In genomic region chr12:33341351-33341892, GRCm38 (mm10) we compare ENCODE assay signal across 10 mouse cellular contexts. TPM values are rescaled to one million over a fixed set of nuclear protein-coding genes. Genes with fewer than 3 reads are reported as not detected.
DNase-seq lines count a peak whose midpoint lies in the region; ATAC-seq and TF ChIP-seq lines count a peak whose summit lies in the region.
"Had no signal": no experiment of that assay in that cellular context is flagged by ENCODE, and none has a peak within 500 bp of the region (broad histone marks: within the 10 kb centered on the region; RNA-seq: fewer than 3 reads in every experiment).

No protein-coding gene starts in this region.

- 0 out of 2 replicates have a peak, but pooled peaks have one; percentile 35 for ATAC-seq in heart, postnatal 0 days (ENCODE audit: insufficient read depth, low read depth)
- no peak for ATAC-seq in monocyte, adult 5-6 weeks (replicated peaks; ENCODE audit: insufficient number of reproducible peaks, low FRiP score, low TSS enrichment, poor library complexity, severe bottlenecking)
- ATAC-seq in lung, postnatal 0 days: no peak

- no peak overlapping the region for H3K4me3 ChIP-seq in heart, postnatal 0 days (ENCODE audit: low read depth, low read length)
- no peak overlapping the region for H3K4me3 ChIP-seq in MEL (ENCODE audit: control insufficient read depth in 1 of 2, insufficient read depth in 1 of 2, low read depth in 2 of 2, low read length in 2 of 2)
- no peak overlapping the region for H3K4me3 ChIP-seq in lung, postnatal 0 days (ENCODE audit: low read depth, low read length)

- TF ChIP-seq CTCF in heart, postnatal 0 days (IDR thresholded peaks at IDR 0.05; ENCODE audit: low read depth): no peak
- TF ChIP-seq CTCF in MEL (IDR thresholded peaks at IDR 0.05 in 2 of 3, conservative IDR thresholded peaks at IDR 0.05 in 1 of 3; ENCODE audit: control insufficient read depth in 1 of 3, insufficient read depth in 1 of 3, low read depth in 2 of 3, low read length in 3 of 3, poor library complexity in 1 of 3, severe bottlenecking in 1 of 3): no peak
- no peak for TF ChIP-seq CTCF in lung, postnatal 0 days (IDR thresholded peaks at IDR 0.05)

- no peak overlapping the region for H3K4me2 ChIP-seq in heart, postnatal 0 days (ENCODE audit: low read depth, low read length)
- H3K4me2 ChIP-seq in lung, postnatal 0 days (replicated peaks; ENCODE audit: low read depth, low read length): no peak overlapping the region

- 18% methylated on average over 17 of the region's 17 CpGs for WGBS in heart, postnatal 0 days
- 47% methylated on average over 17 of the region's 17 CpGs for WGBS in lung, postnatal 0 days

- DNase-seq in heart, postnatal 0 days (ENCODE audit: low spot score): no peak
- DNase-seq in heart, adult 8-10 months (ENCODE audit: low spot score): no peak
- DNase-seq in MEL (ENCODE audit: low read depth, low spot score): peak; percentile 78
- DNase-seq in cerebellum, adult 9-11 months: peak; percentile 69
- DNase-seq in layer of hippocampus, adult 8-10 months (ENCODE audit: low spot score in 2 of 2): peak; percentile 49 to 56
- no peak for DNase-seq in kidney, adult 9 months
- DNase-seq in lung, postnatal 0 days (ENCODE audit: low spot score): no peak
- DNase-seq: thymus, postnatal 36 days had no signal

- no peaks in the 10 kb centered on the region for H3K9me3 ChIP-seq in heart, postnatal 0 days (replicated peaks; ENCODE audit: control insufficient read depth, low read length)
- H3K9me3 ChIP-seq in MEL (replicated peaks; ENCODE audit: insufficient read depth, low read length): no peaks in the 10 kb centered on the region
- no peaks in the 10 kb centered on the region for H3K9me3 ChIP-seq in lung, postnatal 0 days (ENCODE audit: low read length)

- TF ChIP-seq RAD21 in MEL (IDR thresholded peaks at IDR 0.05; ENCODE audit: low read depth, low read length): no peak

- no peak overlapping the region for H3K9ac ChIP-seq in heart, postnatal 0 days (replicated peaks; ENCODE audit: low read depth, low read length)
- no peak overlapping the region for H3K9ac ChIP-seq in MEL (ENCODE audit: control insufficient read depth, low read depth, low read length, poor library complexity, severe bottlenecking)
- no peak overlapping the region for H3K9ac ChIP-seq in lung, postnatal 0 days (replicated peaks; ENCODE audit: low read depth)

- TF ChIP-seq EP300 in heart, postnatal 0 days (IDR thresholded peaks at IDR 0.05; ENCODE audit: low read depth): no peak
- TF ChIP-seq EP300 in MEL (IDR thresholded peaks at IDR 0.05; ENCODE audit: low read depth in 1 of 2, low read length in 2 of 2): peak; percentile 68 to 78; a peak in 3 of 4 replicates
- TF ChIP-seq EP300 in lung, postnatal 0 days (IDR thresholded peaks at IDR 0.05): no peak

- no peak overlapping the region for H3K27ac ChIP-seq in heart, postnatal 0 days (ENCODE audit: low read depth)
- H3K27ac ChIP-seq in MEL (ENCODE audit: control insufficient read depth, low read depth, low read length): no peak overlapping the region
- H3K27ac ChIP-seq in lung, postnatal 0 days (ENCODE audit: low read length): no peak overlapping the region

- no peaks in the 10 kb centered on the region for H3K79me2 ChIP-seq in MEL (ENCODE audit: control insufficient read depth, insufficient read depth, low read length, poor library complexity)

- H3K4me1 ChIP-seq in heart, postnatal 0 days (ENCODE audit: control insufficient read depth, insufficient read depth): peaks cover 4% of the 10 kb centered on the region
- peaks cover 18 to 43% of the 10 kb centered on the region in 2 experiments for H3K4me1 ChIP-seq in MEL (ENCODE audit: control insufficient read depth in 1 of 2, insufficient read depth in 2 of 2, low read length in 2 of 2)
- no peaks in the 10 kb centered on the region for H3K4me1 ChIP-seq in lung, postnatal 0 days (ENCODE audit: insufficient read depth, low read depth, low read length)

- no peak for TF ChIP-seq POLR2A in MEL (IDR thresholded peaks at IDR 0.05; ENCODE audit: control insufficient read depth in 1 of 2, insufficient read depth in 1 of 2, low read depth in 1 of 2, low read length in 2 of 2, poor library complexity in 1 of 2)

- H3K36me3 ChIP-seq in heart, postnatal 0 days (replicated peaks; ENCODE audit: control insufficient read depth, insufficient read depth, low read length): no peaks in the 10 kb centered on the region
- peaks cover 29 to 46% of the 10 kb centered on the region in 2 experiments for H3K36me3 ChIP-seq in MEL (ENCODE audit: control insufficient read depth in 1 of 2, insufficient read depth in 2 of 2, low read length in 2 of 2)
- no peaks in the 10 kb centered on the region for H3K36me3 ChIP-seq in lung, postnatal 0 days (ENCODE audit: insufficient read depth, low read length)

- H3K27me3 ChIP-seq in heart, postnatal 0 days (ENCODE audit: control insufficient read depth, insufficient read depth, low read length): no peaks in the 10 kb centered on the region
- no peaks in the 10 kb centered on the region for H3K27me3 ChIP-seq in MEL (ENCODE audit: control insufficient read depth in 1 of 2, insufficient read depth in 2 of 2, low read length in 2 of 2)
- no peaks in the 10 kb centered on the region for H3K27me3 ChIP-seq in lung, postnatal 0 days (replicated peaks; ENCODE audit: insufficient read depth, low read length)

TF ChIP-seq in MEL, 35 proteins besides CTCF, POLR2A, EP300 and RAD21:
- no peak for TF ChIP-seq NELFE (IDR thresholded peaks at IDR 0.05; ENCODE audit: low read depth, low read length)
- TF ChIP-seq MYB (IDR thresholded peaks at IDR 0.05; ENCODE audit: low read depth, low read length): no peak
- peak; percentile 65; the same call in 1 of the 2 replicates for TF ChIP-seq MAZ (IDR thresholded peaks at IDR 0.05; ENCODE audit: low read depth, low read length)
- TF ChIP-seq ELF1 (IDR thresholded peaks at IDR 0.05; ENCODE audit: low read depth, low read length): no peak
- no peak for TF ChIP-seq POLR2AphosphoS5 (IDR thresholded peaks at IDR 0.05; ENCODE audit: borderline replicate concordance, low read depth, low read length)
- peak; percentile 19; the same call in 1 of the 2 replicates for TF ChIP-seq TAL1 (IDR thresholded peaks at IDR 0.05; ENCODE audit: low read length)
- TF ChIP-seq GATA1 (IDR thresholded peaks at IDR 0.05; ENCODE audit: low read depth, low read length): peak; percentile 90
- TF ChIP-seq MEF2A (IDR thresholded peaks at IDR 0.05; ENCODE audit: extremely low read depth, insufficient replicate concordance, low read depth, low read length, poor library complexity, severe bottlenecking): no peak
- peak; percentile 68; the same call in 1 of the 2 replicates for TF ChIP-seq MXI1 (IDR thresholded peaks at IDR 0.05; ENCODE audit: low read depth, low read length)
- no peak for TF ChIP-seq E2F4 (IDR thresholded peaks at IDR 0.05; ENCODE audit: borderline replicate concordance, low read depth, low read length)
- TF ChIP-seq BHLHE40 (IDR thresholded peaks at IDR 0.05; ENCODE audit: borderline replicate concordance, low read depth, low read length): peak; percentile 71; the same call in 1 of the 2 replicates
- TF ChIP-seq GABPA (IDR thresholded peaks at IDR 0.05; ENCODE audit: low read depth, low read length): no peak
- TF ChIP-seq SIN3A (IDR thresholded peaks at IDR 0.05; ENCODE audit: low read length): peak; percentile 62; the same call in 1 of the 2 replicates
- 0 out of 2 replicates have a peak, but pooled peaks have one; percentile 42 for TF ChIP-seq MAX (IDR thresholded peaks at IDR 0.05; ENCODE audit: low read length)
- TF ChIP-seq TCF12 (IDR thresholded peaks at IDR 0.05; ENCODE audit: low read depth, low read length): peak; percentile 80
- TF ChIP-seq NRF1 (IDR thresholded peaks at IDR 0.05; ENCODE audit: insufficient read depth, low read depth, low read length, poor library complexity, severe bottlenecking): no peak
- TF ChIP-seq CHD2 (IDR thresholded peaks at IDR 0.05; ENCODE audit: low read length): no peak
- TF ChIP-seq RCOR1 (IDR thresholded peaks at IDR 0.05; ENCODE audit: low read depth, low read length): peak; percentile 96
- TF ChIP-seq ETS1 (IDR thresholded peaks at IDR 0.05; ENCODE audit: low read depth, low read length): peak; percentile 82
- no peak for TF ChIP-seq MAFK (IDR thresholded peaks at IDR 0.05; ENCODE audit: borderline replicate concordance, low read depth, low read length)

RNA-seq across cellular contexts. Expression of gene Efcab10, which starts 53.2 kb away (rescaled TPM):
- not detected in 2 replicates for total RNA-seq in heart, postnatal 0 days (2014; rRNA removed; ENCODE audit: low replicate concordance)
- polyA plus RNA-seq in heart, postnatal 0 days (2015; fragmentation: Nextera tagmentation; extraction: Ambion mirVana): 0.73 TPM in 1 of 2 replicates, not detected in the other
- not detected for total RNA-seq in heart, adult 8-10 months (2022)
- not detected in 2 replicates for total RNA-seq in MEL (2012; rRNA removed)
- not detected for polyA plus RNA-seq in MEL (2012; ENCODE audit: insufficient read depth in 1 of 2, insufficient read length in 2 of 2, low read depth in 1 of 2, low replicate concordance in 2 of 2, missing spikeins in 1 of 2)
- 1 to 10 TPM; 1.0 to 4.4 (median 2.0) TPM for total RNA-seq in layer of hippocampus, adult 8-10 months (2022)
- total RNA-seq in monocyte, adult 5-6 weeks (2017): not detected in 3 replicates
- 17.0 and 17.7 TPM in 2 replicates for polyA plus RNA-seq in lung, postnatal 0 days (2015; fragmentation: Nextera tagmentation; extraction: Ambion mirVana)
- total RNA-seq: ES-E14 had no signal

Comparison
In these comparisons a context has a peak if more than half of its experiments do, and no peak if none do; other contexts are left out.
1. DNase-seq: peak in MEL (single experiment), cerebellum, adult 9-11 months (single experiment) and layer of hippocampus, adult 8-10 months (2 of 2); none in heart, postnatal 0 days (single experiment), heart, adult 8-10 months (single experiment), kidney, adult 9 months (single experiment) and lung, postnatal 0 days (single experiment).